Mouse (Mus musculus): ENCODE results near the gene Filip1.
A peak's percentile ranks its signal among the peaks of the same experiment; 100 is the strongest.
"Not testable (repeated sequence)": the region's sequence is repeated elsewhere in the genome, so short reads cannot be mapped to it uniquely, and the experiment has no call there.

Gene Filip1

DNA sequence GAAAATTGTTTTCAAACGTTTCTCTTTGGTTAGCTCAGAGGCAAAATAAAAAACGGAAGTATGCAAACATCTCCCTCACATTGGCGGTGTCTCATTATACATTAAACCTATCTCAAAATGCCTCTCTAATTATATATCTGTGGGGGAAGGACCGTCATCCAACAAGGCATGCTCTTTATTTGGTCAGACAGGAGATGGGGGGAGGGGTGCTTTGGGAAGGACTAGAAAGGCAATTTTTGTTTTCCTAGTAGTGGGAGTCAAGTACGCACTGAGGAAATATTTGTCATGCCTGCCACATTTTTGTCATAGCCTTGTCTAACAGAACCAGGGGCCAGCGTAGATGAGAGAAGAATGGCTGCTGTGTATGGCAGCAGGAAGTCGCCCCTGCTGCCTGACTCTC lies at the start of gene Filip1:
Gene Filip1, minus strand, starts transcription at position 101 of the 400 bp plus-strand sequence.
- no peak for DNase-seq (ENCODE audit: low spot score)

DNA sequence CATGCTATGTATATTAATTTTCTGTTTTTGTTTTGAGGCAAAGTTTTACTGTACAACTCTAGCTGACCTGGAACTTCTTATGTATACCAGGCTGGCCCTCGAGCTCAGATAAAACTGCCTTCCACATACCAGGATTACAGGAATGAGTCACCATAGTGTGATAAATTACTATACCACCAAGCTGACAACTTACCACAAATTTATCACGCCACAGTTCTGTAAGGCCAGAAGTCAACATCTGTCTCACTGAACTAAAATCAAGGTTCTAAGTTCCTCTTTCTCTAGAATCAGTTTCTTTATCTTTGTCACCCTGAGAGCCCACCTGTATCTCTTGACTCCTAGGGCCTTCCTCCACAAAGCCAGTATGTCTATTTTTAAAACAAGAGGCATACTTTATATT lies 45.0 kb upstream of the Filip1 start:
- no peak for DNase-seq (ENCODE audit: low spot score)

DNA sequence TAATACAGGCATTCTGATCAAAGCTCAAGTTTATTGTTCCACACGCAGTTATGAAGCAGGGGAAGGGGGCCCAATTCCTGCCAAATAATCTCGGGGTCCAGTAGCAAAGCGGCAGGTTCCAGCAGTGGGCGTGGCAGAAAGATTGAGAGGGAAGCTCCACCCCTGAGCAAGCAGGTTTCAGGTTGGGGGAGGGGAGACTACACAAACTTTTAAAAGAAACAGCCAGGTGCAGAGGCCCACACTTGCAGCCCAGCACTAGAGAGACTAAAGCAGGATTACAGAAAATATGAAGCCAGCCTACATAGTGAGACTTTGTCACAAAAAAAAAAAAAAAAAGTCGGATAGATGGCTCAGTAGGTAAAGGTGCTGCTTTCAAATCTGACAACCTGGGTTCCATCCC lies 40.3 kb upstream of the Filip1 start:
- no peak for DNase-seq (ENCODE audit: low spot score)

DNA sequence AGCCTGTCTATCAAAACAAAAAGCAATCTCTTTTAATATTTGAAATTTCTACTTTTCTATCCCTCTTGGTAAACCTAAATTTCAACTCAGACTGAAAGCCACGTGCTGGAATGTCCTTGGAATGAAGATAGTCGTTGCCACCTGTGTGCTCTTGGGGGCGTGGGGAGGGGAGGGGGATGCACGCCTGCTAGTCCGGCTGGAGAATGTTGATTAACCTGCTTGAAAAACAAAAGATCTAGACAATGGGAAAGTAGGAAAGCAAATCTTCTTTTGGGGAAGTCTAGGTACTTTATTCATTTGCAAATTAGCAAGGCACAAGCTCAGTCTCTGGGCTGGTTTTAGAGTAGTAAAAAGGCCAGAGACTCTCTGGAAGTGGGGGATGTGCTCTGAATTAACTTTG lies 36.6 kb upstream of the Filip1 start:
- not testable (repeated sequence) for DNase-seq (ENCODE audit: low spot score)

DNA sequence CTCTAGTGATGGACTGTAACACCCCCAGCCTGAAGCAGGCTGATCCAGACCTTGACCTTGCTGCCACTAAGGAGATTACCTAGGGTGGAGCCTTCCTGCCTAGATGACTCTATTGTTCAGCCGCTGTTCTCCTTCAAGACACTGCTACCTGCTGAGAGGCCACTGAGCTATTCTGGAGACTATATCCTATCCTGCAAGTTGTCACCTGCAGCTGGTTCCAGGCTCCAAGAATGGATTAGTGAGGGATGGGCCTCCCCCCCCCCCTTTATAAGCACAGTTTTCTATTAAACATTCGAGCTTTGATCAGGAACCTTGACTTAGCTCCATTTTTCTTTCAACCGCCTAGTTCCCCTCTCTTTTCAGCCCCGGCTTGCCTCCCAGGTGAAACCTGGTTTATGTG lies 31.6 kb upstream of the Filip1 start:
- not testable (repeated sequence) for DNase-seq (ENCODE audit: low spot score)

DNA sequence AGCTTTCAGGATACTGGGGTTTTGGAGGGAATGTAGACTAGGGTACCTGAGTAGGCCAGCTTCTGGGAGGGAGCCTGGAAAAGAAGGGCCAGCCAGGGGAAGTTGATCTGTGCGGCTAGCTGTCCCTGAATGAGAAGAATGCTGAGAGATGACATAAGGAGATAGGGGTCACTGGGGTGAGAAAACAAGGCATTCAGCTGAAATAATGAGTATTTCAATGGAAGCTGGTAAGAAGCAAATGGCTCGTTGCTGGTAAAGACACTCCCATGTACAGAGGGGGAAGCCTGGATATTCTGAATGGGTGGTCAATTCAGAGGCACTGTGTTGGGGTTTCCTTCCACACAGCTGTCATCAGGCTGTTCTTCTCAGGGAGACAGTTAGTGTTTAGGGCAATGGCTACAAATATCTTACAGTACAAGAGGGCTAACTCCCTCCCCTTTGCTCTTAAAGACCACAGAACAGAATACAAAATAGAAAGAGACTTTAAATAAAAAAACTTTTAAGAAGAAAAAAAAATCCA lies 26.7 kb upstream of the Filip1 start:
- DNase-seq (ENCODE audit: low spot score) = no peak

DNA sequence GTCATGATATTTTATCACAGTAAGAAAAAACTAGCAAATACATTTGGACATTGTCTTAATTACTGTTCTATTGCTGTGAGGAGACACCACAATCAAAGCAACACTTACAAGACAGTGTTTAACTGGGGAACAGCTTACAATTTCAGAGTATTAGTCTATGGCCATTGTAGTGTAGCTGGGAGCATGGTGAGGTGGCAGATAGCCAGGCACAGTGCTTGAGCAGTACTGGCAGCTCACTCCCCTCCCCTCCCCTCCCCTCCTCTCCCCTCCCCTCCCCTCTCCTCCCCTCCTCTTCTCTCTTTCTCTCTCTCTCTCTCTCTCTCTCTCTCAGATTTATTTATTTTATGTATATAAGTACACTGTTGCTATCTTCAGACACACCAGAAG lies 25.3 kb upstream of the Filip1 start:
- DNase-seq (ENCODE audit: low spot score) = no peak

DNA sequence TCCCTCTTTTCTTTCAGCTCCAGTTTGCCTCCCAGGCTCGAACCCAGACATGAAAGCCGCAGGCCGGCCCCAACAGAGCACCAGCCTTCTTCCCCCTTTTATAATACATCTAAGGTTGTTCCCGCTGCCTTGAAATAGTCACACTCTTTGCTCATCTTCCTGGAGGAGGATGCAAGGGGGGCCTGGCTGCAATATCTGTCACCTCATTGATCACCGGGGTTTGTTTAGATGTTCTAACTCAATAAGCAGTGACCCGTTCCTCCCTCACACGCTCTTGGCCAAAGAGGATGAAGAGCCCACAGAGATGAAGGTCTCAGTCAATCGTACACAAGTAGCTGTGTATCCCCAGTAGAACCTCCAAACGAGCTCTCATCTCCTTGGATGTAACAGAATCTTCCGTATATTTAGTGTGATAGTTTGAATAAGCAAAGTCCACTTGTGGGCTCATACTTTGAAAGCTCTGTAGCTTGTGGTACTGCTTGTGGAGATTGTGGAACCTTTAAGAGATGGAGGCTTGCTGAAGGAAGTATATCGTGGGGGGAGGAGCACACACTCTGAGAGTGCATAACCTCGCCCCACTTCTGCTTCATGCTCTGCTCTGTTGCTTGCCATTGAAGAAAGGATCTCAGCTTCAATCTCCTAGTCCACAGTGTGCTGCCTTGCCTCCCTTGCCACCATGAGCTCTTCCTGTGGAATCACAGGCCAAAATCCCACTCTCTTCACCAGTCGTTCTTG lies 24.8 kb upstream of the Filip1 start:
- DNase-seq (ENCODE audit: low spot score) = no peak

DNA sequence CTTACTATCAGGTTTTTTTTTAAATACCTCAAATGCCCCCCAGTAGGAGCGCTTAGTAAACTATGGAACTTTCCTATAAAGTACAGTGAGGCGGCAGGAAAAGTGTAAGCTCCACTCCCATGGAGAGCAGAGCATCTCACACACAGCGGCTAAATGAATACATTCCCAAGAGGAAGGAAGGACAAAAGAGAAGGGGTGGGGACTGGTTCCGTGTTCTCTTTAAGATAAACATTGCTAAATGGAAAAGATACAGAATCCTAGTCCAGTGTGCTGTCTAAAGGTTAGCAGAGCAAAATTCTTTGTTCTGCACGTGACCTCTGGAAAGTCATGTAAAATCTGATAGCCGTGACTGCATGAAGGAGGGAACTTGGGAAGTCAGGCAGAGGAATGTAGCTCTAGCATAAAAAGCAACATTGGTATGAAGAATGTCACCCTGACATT lies 13.9 kb upstream of the Filip1 start:
- no peak for DNase-seq (ENCODE audit: low spot score)

DNA sequence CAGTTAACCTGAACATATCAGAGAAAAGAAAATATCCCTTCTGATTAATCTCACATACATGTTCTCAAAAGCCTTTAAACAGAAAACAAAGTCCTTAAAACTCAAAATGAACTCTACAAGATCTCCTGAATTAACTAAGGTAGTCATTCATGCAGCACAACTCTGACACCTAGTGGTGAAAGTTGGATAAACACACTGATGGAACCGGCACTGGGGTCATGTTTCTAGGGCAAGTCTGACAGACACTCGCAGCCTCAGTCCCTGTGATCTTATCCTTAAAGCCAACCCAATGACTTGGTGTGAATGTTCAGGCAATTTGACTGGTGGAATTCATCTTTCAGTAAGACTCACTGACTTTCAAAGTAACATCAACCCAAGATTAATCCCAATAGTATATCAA lies 13.4 kb upstream of the Filip1 start:
- DNase-seq (ENCODE audit: low spot score) = peak; percentile 71

DNA sequence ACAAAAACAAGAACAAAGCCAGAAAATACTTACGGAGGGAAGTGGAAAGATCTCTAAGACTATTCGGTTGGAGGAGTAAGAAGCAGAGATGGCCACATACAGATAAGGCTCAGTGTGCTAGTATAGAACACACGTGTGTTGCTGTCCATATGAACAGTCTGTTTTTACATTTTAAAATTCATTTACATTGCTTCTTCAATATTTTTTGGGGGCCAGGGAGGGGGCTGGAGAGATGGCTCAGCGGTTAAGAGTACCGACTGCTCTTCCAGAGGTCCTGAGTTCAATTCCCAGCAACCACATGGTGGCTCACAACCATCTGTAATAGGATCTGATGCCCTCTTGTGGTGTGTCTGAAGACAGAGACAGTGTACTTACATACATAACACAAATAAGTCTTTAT lies 12.7 kb upstream of the Filip1 start:
- not testable (repeated sequence) for DNase-seq (ENCODE audit: low spot score)

DNA sequence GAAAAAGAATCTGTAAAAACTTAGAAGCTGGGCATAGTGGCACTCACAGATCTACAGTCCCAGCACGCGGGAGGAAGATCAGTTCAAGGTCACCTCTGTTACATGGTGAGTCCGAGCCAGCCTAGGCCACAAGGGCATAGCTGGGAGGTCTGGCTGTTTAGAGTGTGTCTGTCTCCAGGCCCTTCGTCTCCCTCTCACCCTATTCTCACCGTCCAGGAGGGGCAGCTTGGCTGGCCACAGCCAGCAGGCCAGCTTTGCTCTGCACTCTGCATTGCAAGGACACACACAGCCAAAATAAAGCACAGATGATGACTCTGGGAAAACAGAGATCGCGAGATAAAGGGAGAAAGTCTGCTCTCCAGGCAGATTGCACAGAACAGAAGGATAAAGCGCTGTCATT lies 10.2 kb upstream of the Filip1 start:
- no peak for DNase-seq (ENCODE audit: low spot score)

DNA sequence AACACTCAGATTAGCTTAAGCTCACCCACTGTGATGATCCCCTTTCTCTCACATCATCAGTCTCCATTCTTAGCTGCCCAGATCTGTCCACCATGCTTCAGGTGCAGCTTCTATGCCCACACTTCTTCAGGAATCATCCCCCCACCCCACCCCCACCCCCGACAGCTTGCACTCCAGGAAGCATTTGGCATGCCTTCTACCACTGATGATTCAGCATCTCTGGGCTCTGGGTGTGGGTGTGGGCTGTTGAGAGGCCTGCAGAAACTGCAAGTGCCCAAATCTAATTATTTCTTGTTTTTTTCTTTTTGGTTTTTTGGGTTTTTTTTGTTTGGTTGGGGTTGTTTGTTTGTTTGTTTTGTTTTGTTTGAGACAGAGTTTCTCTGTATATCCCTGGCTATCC lies 9.0 kb upstream of the Filip1 start:
- DNase-seq (ENCODE audit: low spot score) = no peak

DNA sequence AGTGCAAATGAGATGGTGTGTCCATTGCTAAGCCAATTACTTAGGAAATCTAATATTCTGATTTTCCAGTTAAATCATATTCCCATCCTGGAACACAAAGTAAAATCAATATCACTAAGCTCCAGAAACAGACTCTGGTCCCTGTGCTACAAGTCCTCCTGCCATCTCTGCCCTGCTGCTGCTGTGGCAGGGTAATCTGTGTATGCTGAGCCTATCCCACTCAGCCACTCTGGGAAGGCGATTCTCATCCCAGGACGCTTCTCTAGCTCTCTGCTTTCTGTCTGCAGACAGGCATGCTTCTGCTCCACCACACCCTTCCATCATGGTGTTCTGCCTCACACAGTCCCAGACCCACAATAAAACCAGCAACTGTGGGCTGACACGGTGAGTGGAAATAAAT lies 7.8 kb upstream of the Filip1 start:
- no peak for DNase-seq (ENCODE audit: low spot score)

DNA sequence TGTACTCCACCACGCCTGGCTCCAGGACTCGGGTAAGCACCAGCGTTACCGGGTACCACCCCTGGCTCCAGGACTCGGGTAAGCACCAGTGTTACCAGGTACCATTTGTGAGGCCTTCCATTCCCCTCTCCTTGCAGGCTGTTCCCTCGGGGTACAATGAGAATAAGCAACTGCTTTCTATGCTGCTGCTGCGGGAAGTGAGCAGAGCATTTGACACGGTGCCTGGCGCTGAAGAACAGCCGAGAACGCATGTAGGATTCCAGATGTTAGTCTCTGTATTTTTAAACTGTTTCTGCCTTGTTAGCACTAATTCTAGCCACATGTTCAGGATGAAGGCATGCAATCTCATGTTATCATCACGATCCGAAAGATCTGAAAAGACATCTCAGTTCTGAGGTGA lies 635 bp downstream of the Filip1 start:
- no peak for DNase-seq (ENCODE audit: low spot score)

DNA sequence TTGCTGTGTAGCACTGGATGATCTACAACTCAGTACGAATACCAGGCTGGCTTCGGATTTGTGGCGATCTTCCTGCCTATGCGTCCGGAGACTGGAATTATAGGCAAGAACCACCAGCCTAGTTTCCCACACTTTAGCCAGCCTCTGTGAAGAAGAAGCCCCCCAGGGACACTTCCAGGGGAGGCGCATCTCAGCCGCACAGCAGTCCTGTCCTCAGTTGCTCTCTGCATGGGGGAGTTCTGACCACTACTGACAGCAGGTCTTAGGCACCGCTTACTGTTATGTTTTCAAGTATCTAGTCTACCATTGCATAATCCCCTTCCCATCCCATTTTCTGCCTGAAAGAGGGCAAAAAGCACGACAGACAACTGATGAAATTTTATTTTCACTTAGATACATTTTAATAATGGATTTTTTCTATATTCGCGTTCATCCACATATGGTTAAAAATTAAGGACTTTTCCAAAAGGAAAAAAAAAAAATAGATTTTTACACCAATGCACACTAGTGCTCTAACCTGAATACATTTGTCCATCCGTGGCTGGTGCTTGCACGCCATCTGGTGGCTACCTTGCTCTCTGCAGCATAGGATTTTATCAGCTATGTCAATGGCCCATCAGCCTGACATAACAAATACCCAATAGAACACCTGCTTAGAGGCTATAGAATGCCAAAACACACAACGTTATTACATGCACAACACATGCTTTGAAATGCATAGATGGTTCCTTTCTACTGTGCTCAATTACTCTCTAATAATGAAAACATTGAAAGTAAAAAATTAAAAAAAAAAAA lies 10.1 kb downstream of the Filip1 start:
- peak; percentile 93 for DNase-seq (ENCODE audit: low spot score)

DNA sequence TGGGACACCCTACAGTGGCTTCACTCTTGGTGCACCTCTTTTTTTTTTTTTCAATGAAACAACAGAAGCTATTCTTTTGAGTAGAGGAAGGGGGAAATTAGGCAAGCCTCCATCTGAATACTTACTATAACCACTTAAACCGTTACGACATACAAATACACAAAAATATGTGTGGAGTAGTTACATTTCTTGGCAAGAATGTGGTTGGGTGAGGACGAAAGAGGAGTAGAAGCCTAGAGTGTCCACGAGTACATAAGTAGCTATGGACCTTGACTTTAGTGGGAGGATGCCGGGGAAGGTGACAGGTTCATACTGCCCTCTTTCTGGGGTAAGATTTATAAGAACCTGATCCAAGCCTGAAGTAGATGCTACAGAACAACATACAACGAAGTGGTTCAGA lies 15.4 kb downstream of the Filip1 start:
- no peak for DNase-seq (ENCODE audit: low spot score)

DNA sequence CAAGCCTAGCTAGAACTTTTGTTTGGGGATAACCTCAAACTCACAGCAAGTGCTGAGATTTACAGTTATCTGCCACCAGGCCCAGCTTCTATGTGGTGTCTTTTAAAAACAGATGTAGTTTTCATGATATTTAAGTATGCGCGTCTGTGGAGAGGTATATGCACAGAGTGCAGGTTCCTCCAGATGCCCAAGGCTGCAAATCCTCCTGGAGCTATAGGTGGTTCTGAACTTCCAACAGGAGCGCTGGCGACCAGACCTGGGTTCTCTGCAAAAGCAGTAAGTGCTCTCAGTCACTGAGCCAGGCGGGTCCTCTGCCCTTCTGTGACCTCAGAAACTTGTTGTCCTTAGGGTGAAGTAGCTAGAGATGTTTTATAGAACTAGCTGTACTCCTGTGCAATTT lies 18.4 kb downstream of the Filip1 start:
- DNase-seq (ENCODE audit: low spot score) = no peak

DNA sequence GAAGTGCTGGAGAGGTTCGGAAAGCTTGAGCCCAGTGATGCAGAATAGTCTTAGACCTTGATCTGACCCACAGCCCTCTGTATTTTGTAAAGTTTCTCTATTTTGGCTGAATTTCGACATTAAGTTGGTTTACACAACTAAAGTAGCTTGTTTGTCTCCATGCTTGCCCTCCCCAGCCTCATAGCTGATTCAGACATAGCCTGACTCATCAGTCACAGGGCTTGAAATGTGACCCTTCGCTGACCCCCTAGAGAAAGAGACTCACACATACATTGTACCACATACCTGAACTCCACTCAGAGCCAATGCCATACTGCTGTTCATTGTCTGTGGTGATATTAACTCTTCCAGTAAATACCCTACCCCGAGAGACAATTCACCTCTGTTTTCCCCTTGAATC lies 19.6 kb downstream of the Filip1 start:
- DNase-seq (ENCODE audit: low spot score) = no peak

DNA sequence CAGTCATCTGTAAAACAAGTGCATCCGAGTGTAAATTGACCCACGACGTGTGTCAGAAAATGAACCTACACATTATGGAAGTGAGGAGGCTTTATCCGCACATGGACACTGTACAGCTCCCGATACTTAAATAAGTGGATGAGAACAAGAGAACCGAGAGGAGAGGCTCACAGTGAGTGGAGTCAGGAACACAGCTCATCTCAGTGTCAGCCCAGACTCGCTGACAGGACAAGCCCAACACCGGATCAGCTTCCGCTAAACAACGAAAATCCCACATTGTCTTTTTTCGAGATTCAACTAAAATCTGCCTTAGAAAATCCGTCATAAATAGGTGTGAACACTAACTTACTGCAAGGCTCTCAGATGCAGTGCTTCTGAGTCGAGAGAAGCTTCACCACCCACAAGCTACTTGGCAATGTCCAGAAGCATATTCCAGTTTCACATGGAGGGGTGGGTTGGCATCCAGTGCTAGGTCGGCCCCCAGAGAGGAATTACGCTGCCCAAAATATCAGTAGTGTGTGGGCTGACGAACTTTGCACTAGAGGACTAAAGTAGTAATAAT lies 22.1 kb downstream of the Filip1 start:
- DNase-seq (ENCODE audit: low spot score) = no peak

DNA sequence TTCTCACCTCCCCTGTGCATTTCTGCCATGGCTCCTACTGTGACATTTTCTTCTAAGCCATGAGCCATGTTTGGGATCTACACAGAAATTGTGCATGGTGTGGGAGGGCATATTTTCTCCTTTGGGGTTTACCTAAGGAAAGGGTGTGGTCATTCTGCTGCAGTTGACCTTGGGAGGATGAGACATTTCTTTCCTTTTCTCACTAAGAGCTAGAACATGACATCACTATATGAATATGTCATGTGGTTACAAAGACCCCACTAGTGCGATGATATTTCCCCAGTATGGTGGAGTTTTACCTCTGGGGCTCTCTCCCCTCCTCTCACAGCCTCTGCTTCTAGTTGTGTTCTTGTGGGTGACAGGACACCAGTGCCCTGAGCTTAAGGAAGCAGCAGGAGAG lies 22.9 kb downstream of the Filip1 start:
- DNase-seq (ENCODE audit: low spot score) = no peak

DNA sequence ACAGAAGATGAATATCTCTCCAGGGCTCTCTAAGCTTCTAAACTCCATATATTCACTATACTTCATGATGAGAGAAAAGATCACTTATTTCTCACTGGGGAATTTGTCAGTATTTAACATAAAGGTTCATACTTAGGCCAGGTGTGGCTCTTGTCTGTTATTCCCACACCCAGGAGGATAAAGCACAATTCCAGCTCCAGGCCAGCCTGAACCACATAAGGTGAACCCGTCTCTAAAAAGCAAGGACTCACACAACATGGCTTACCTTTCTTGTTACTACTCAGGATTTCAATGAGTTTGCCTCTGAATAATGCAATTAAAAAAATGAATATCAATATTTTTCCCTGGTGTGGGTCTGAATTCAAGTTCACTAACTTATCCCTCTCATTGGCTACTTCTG lies 23.6 kb downstream of the Filip1 start:
- no peak for DNase-seq (ENCODE audit: low spot score)

DNA sequence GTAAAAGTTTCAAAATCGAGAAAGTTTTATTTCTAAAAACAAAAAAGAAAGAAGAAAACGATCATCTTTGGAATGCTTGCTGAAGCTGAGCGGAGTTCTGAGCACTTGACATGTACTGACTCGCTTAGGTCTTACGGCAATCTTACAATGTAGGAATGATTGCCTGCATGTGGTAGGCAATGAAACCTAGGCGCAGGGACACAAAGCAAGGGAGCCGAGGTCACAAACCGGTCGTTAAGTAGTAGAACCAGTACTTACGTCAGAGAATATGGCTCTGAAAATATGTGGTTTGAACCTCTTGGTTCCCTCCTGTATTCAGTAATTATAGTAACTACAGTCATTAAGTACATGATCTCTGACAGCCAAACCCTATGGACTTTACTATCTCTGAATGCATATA lies 29.4 kb downstream of the Filip1 start:
- DNase-seq (ENCODE audit: low spot score) = no peak

Measured in layer of hippocampus, adult 9-10 months (tissue).